Mouse (Mus musculus) urinary bladder, postnatal 36 days (tissue): ENCODE measurements at regions not wholly inside any gene's neighbourhood (a gene's known extent, or its start where the extent isn't known, plus 50 kb on each side); places are given as distances from the start of the nearest gene placed in this dataset.
"Not testable (repeated sequence)": the region's sequence is repeated elsewhere in the genome, so short reads cannot be mapped to it uniquely, and the experiment has no call there.

Source experiments
- DNase-seq, 2 experiments: peaks; one replicate each; pipeline ENCODE4 v3.0.0; 2022; ENCODE audit warnings: low spot score in 2 of 2, mixed read lengths in 1 of 2

GRCm38 (mm10) chr1:157622156-157622555 lies 115.6 kb downstream of the Sec16b start:
- not testable (repeated sequence) for DNase-seq

GRCm38 (mm10) chr1:157632586-157632985 lies 126.1 kb downstream of the Sec16b start:
- no peak for DNase-seq

DNA sequence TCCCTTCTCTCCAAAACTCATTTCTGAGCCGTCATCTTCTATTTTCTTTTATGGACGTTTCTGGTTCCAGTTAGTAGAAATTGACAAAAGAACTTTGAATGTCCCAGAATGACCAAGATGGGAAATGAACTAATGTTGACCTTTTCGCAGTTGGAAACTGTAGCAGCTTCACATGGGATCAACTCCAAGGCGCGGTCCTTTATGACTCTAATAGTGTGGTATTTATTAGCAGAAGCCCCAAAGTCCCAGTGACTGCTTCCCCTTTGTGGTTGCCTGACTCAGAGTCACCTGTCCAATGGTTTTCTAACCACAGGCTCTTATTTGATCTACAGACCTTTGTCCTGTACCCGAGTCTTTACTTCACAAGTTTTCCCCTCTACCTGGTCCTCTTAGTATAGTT lies 126.9 kb downstream of the Sec16b start:
- no peak for DNase-seq

- no peak for DNase-seq
Measured at GRCm38 (mm10) chr1:157635776-157636175, 129.2 kb downstream of the Sec16b start.

- no peak for DNase-seq
Measured at GRCm38 (mm10) chr1:157643524-157643923, 137.0 kb downstream of the Sec16b start.

DNA sequence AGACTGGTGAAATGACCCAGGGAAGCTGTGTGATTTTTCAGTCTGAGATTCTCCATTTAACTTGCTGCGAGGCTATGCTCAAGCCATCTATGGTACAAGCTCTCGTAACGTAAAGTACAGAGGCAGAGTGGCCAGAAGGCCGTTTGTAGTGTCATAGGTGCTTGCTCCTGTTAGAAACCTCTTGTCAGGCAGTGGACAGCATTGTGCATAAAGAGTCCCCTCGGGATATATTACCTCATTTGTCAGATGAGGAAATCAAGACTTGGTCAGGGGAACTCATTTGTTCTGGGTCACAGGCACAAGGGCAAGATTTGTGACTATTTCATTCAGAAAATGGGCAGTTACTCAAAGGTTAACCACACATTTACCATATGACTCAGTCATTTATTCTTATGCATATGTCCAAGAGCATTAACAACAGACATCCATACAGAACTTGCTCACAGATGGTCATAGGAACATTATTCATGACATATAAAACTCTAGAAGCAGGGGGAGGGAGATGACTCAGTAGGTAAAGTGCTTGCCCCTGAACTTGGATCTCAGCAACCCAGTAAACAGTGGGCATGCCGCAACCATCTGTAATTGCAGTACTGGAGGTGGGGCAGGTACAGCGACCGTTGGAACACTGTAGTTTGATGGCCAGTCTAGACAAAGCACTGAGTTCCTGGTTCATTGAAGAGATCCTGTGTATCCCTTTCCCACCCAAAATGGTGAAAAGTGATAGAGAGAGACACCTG lies 139.3 kb downstream of the Sec16b start:
- no peak for DNase-seq

GRCm38 (mm10) chr1:157655446-157655845 lies 148.9 kb downstream of the Sec16b start:
- no peak for DNase-seq

DNA sequence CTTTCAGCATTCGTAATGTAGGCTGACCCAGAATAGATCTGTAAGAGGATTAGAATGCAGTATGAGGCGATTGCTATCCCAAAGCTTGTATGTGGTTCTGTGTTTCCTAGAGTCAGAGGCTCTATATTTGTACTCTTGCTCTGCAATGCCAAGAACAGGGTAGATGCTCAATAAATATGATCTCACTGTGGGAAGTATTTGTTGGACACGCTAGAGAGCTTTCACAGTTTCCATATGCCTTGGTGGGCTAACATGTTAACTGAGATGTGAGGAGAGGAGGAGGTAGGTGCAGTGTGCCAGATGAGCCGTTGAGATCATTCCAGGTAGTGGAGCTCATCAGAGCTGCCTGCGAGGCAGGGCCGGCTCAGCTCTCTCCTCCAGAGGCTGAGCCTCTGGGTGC lies 163.1 kb downstream of the Sec16b start:
- no peak for DNase-seq

- no peak for DNase-seq
Measured at GRCm38 (mm10) chr1:157684356-157684755, 177.8 kb downstream of the Sec16b start.

- DNase-seq = no peak
Measured at GRCm38 (mm10) chr1:157695198-157695597, 188.7 kb downstream of the Sec16b start.

- DNase-seq = no peak
Measured at GRCm38 (mm10) chr1:157703639-157704038, 197.1 kb downstream of the Sec16b start.

- no peak for DNase-seq
Measured at GRCm38 (mm10) chr1:157705364-157705763, 198.8 kb downstream of the Sec16b start.

- no peak for DNase-seq
Measured at GRCm38 (mm10) chr1:157707256-157707655, 200.7 kb downstream of the Sec16b start.

DNA sequence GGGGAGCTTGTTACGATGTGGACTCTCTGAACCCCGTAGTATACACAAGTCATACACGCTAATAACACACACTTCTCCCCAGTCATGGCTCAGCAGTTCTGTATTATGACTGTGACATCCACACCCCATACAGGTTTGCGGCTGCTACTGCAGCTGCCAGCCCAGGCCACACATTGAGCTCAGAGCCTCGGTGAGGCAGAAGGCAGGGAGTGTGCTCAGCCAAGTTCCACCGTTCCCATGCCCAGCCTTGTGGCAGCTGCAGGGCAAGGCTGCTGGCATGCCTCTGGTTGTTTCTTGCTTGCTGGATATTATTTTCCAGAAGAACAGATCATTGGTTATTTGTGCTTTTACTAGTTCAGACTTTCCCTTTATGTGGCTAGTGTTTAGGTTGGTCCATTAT lies 202.6 kb downstream of the Sec16b start:
- DNase-seq = no peak

GRCm38 (mm10) chr1:157710870-157711269 lies 204.3 kb downstream of the Sec16b start:
- no peak for DNase-seq

DNA sequence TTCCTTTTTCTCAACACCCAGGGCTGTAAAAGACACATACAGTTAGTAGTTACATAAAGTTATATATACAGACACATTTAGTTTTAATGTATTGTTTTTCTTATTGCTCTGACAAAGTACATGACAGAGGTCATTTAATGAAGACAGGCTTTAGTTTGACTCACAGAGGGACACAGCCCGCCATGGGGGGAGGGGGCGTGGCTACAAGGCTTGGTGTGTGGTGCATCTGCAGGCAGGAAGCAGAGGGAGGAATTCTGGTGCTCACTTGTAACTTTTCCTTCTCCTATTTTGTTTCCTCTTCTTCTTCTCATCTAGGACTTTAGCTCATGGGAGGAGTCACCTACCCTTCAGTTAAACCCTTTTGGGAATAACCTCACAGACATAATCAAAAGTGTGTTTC lies 206.0 kb downstream of the Sec16b start:
- DNase-seq = no peak

GRCm38 (mm10) chr1:157713851-157714250 lies 207.3 kb downstream of the Sec16b start:
- DNase-seq = no peak

DNA sequence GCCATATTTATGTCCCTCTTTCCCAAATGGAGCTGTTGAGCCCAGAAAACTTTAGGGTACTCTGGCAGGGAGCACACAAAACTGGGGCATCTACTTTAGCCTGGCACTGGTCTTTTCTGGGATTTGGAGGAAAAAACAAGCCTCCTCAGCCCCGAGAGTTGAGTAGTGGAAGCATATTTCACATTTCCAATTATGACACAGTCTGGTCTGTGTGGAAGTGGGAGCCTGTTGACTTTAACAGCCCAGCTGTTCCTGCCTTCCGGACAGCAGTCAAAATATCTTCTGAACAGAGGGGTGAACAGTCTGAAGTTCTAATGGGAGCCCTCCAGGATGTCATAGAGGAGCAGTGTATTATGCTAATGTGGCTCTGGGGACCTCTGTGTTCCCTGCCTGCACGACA lies 209.1 kb downstream of the Sec16b start:
- DNase-seq = no peak

- DNase-seq = peak; percentile 9 to 19
Measured at GRCm38 (mm10) chr1:157717131-157717530, 210.6 kb downstream of the Sec16b start.

DNA sequence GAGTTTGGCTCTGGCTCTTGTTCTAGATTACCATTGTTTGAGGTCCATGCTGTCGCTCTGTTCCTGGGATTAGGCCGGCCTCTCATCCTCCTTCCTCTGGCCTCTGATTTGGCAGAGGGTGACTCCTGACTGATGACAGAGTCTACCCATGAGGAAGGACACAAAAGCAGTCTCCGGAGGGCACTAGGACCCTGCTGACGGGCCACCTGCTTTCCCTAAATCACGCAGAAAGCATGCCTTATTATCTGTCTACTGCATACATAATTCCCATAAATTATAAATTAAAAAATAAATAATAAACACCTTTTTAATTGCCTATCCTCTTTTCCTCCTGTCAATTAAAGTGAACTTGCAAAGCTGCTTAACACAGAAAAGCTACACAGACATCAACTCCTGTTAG lies 215.4 kb downstream of the Sec16b start:
- no peak for DNase-seq

GRCm38 (mm10) chr1:157731124-157731523 lies 224.6 kb downstream of the Sec16b start:
- no peak for DNase-seq

DNA sequence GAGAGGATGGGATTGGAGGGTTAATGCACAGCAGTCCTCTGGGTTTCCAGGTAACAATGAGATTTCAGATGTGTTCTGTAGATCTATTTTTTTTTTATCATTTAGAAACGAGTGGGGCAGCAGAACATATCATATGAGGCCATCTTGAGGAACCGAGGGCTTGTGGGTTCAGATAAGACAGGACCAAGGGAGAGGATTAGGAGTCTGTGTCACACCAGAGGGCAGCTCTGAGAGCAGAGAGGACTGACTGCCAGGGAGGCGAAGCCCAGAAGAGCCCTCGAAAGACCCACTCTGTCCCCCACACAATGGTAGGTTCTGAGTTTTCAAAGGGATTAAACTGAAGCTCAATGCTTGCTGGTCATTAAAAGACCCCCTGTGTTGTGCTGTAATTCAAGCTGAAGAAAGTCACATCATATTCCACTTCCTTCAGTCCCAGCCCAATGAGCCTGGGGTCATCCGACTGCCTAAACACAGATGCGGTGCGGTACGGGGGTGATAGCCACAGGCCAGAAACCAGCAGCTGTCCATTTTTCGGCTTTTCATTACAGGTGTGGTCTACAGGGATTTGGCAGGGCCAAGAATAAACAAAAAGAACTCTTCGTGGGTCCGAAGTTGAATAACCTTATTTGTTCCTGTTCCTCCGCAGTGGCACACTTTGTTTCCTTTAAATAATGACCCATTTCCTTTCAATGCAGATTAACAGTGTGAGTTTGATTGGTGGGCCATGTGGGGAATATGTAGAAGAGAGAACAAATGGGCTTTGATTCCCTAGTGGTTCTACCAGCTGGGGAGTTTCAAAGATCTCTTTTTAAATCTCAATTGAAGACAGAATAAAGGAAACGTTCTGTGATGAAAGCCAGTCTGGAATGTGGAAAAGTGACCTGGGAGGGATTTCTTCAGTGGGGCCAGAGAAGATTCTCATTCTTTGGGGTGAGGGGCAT lies 234.5 kb downstream of the Sec16b start:
- no peak for DNase-seq

- peak in 1 of 2 experiments; percentile 3 for DNase-seq
Measured at GRCm38 (mm10) chr1:157745611-157746010, 239.1 kb downstream of the Sec16b start.
